Mouse (Mus musculus): ENCODE measurements at regions not wholly inside any gene's neighbourhood (a gene's known extent, or its start where the extent isn't known, plus 50 kb on each side); places are given as distances from the start of the nearest gene placed in this dataset.

DNA sequence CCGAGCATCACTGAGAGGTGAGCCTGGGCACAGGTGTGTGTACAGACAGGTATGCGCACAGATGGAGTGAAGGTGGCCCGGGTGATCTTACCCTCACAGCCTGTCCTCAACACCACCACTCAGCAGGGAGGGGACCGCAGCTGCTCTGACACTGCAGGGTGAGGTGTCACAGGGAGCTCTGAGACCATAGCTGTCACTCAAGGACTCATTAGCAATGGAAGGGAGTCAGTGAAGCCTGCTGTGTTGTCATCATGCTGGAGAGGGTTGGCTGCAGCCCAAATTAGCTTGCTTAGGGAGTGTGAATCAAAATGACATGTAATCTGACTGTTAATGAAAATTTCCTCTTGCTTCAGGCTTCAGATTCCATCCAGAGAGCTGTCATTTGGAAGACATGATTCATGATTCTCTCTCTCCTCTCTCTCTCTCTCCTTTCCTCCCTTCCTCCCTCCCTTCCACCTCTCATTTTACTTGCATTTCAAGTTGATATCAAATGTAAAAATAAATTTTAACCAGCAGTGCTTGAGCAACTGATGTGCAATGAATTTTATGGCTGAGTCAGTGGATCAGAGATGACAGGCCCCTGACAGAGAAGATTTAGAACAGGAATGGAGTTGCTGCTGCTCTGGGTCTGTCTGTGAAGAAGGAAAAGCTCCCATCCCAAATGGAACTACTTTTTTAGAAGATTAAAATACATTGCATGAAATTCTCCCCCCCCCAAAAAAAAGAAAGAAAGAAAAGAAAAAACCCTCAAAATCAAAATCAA lies 496.5 kb downstream of the Dcdc2c start:
- 37% methylated on average over 4 of the region's 4 CpGs for WGBS
- no peaks in the 10 kb centered on the region for H3K9me3 ChIP-seq (replicated peaks; ENCODE audit: control insufficient read depth, low read length)
- H3K27me3 ChIP-seq (ENCODE audit: control insufficient read depth, insufficient read depth, low read length) = no peaks in the 10 kb centered on the region
- no peak; the same call in 1 of the 2 replicates for ATAC-seq (replicated peaks; ENCODE audit: extremely low read depth, insufficient read depth, low FRiP score)
- no peak overlapping the region for H3K9ac ChIP-seq (ENCODE audit: low read length)
- H3K27ac ChIP-seq (ENCODE audit: low read length) = no peak overlapping the region
- no peaks in the 10 kb centered on the region for H3K36me3 ChIP-seq (ENCODE audit: control insufficient read depth, insufficient read depth)
- no peak overlapping the region for H3K4me3 ChIP-seq (ENCODE audit: low read length)
- H3K4me2 ChIP-seq (ENCODE audit: low read depth, low read length) = no peak overlapping the region
- H3K4me1 ChIP-seq (ENCODE audit: control insufficient read depth, insufficient read depth, low read length) = no peaks in the 10 kb centered on the region

DNA sequence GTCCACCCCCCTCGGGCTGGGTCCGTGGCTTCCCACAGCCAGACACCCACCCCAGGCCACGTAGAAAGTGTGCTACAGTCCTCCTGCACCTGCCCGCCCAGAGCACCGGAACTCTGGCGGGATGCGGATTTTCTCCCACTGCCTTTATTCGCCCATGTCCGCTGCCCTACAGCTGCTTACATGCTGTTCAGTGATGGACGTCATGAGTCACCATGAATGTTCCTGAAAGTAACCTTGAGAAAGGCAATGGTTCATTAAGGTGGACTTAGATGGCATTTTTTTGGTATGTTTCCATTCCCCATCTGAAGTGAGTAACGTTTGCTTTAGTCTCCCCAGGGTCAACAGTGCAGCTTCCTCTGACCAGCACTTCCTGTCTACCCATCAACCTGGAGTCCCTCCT lies 497.8 kb downstream of the Dcdc2c start:
- no peaks in the 10 kb centered on the region for H3K9me3 ChIP-seq (replicated peaks; ENCODE audit: control insufficient read depth, low read length)
- WGBS = 85% methylated on average over 11 of the region's 11 CpGs
- no peaks in the 10 kb centered on the region for H3K27me3 ChIP-seq (ENCODE audit: control insufficient read depth, insufficient read depth, low read length)
- H3K9ac ChIP-seq (ENCODE audit: low read length) = no peak overlapping the region
- no peak for ATAC-seq (replicated peaks; ENCODE audit: extremely low read depth, insufficient read depth, low FRiP score)
- no peak overlapping the region for H3K27ac ChIP-seq (ENCODE audit: low read length)
- no peaks in the 10 kb centered on the region for H3K36me3 ChIP-seq (ENCODE audit: control insufficient read depth, insufficient read depth)
- H3K4me1 ChIP-seq (ENCODE audit: control insufficient read depth, insufficient read depth, low read length) = no peaks in the 10 kb centered on the region
- H3K4me2 ChIP-seq (ENCODE audit: low read depth, low read length) = no peak overlapping the region
- H3K4me3 ChIP-seq (ENCODE audit: low read length) = no peak overlapping the region

DNA sequence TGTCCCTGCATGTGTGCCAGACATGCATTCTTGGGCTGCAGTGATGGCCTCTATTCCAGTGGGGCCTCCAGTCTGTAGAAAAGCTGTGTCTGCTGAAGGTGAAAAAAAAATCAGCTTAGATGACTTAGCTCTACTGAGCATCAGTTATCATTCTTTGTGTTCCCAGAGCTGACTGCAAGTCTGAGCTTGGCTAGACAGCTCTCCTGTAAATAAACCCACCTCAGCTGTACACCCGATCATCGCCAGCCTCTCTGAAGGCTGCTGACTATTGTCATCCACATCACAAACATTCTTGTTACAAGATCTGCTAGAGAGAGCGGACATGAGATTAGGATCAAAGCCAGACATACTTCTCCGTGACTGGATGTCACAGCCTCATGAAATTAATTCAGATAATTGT lies 504.2 kb downstream of the Dcdc2c start:
- ATAC-seq (replicated peaks; ENCODE audit: extremely low read depth, insufficient read depth, low FRiP score) = no peak
- H3K27ac ChIP-seq (ENCODE audit: low read length) = no peak overlapping the region
- H3K36me3 ChIP-seq (ENCODE audit: control insufficient read depth, insufficient read depth) = no peaks in the 10 kb centered on the region
- H3K4me2 ChIP-seq (ENCODE audit: low read depth, low read length) = no peak overlapping the region
- 50% methylated on average over 4 of the region's 4 CpGs for WGBS
- no peaks in the 10 kb centered on the region for H3K4me1 ChIP-seq (ENCODE audit: control insufficient read depth, insufficient read depth, low read length)
- H3K9ac ChIP-seq (ENCODE audit: low read length) = no peak overlapping the region
- H3K4me3 ChIP-seq (ENCODE audit: low read length) = no peak overlapping the region
- no peaks in the 10 kb centered on the region for H3K27me3 ChIP-seq (ENCODE audit: control insufficient read depth, insufficient read depth, low read length)
- no peaks in the 10 kb centered on the region for H3K9me3 ChIP-seq (replicated peaks; ENCODE audit: control insufficient read depth, low read length)

DNA sequence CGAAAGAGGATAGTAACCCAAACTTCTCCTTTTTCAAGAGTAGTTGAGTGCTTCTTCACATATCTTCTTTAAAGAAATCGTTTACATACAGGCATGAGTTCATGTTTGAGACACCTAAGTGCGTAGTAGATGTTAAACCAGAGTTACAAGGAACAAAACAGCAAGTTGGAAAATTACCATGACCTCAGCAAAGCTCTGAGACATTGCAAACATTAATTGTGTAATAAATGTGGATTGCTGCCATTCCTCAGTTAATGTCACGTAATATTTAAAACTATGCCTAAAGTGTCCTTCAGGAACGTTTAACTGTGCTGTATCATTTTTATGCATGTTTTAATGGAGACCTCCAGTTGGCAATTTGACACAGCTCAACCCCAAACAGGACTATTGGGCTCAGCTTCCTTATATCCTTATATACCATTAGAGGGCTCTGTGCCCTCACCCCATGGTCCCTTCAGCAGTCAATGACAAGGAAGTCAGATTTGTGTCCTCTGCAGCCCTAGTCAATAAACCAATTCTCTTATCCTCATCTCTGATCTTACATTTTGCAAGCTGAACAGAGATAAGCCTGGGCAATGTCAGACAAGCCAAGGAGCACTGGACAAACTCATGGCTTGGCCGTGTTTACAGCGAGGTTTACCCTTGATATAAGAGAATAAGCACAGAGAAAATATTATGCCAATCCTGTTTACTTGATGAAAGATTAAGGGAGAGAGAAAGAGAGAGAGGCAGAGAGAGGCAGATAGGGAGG lies 513.9 kb downstream of the Dcdc2c start:
- no peak overlapping the region for H3K4me2 ChIP-seq (ENCODE audit: low read depth, low read length)
- H3K9ac ChIP-seq (ENCODE audit: low read length) = no peak overlapping the region
- no peak overlapping the region for H3K4me3 ChIP-seq (ENCODE audit: low read length)
- H3K36me3 ChIP-seq (ENCODE audit: control insufficient read depth, insufficient read depth) = no peaks in the 10 kb centered on the region
- no peaks in the 10 kb centered on the region for H3K9me3 ChIP-seq (replicated peaks; ENCODE audit: control insufficient read depth, low read length)
- no peak for ATAC-seq (replicated peaks; ENCODE audit: extremely low read depth, insufficient read depth, low FRiP score)
- H3K27me3 ChIP-seq (ENCODE audit: control insufficient read depth, insufficient read depth, low read length) = no peaks in the 10 kb centered on the region
- no peak overlapping the region for H3K27ac ChIP-seq (ENCODE audit: low read length)
- H3K4me1 ChIP-seq (ENCODE audit: control insufficient read depth, insufficient read depth, low read length) = no peaks in the 10 kb centered on the region
- 69% methylated on average over 7 of the region's 7 CpGs for WGBS

DNA sequence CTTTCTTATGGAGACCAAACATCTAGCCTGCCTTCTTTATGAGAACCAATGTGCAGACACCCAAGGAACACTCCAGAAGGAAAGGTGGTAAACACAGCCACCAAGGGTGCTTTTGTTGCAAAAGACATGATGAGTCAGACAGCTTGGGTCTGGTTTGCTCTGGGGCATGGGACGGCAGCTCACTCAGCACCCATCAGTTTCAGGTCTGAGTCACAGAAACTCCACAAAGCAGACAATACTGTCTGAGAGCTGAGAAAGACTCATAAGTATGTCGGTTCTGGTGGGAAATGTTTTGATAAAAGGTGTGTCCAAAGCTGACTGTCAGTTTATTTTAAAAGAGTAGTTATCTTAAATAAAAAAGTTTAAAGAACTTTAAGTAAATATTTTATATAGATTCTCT lies 553.0 kb downstream of the Dcdc2c start:
- no peak overlapping the region for H3K27ac ChIP-seq (ENCODE audit: low read length)
- H3K36me3 ChIP-seq (ENCODE audit: control insufficient read depth, insufficient read depth) = no peaks in the 10 kb centered on the region
- H3K9me3 ChIP-seq (replicated peaks; ENCODE audit: control insufficient read depth, low read length) = no peaks in the 10 kb centered on the region
- no peaks in the 10 kb centered on the region for H3K27me3 ChIP-seq (ENCODE audit: control insufficient read depth, insufficient read depth, low read length)
- no peak for ATAC-seq (replicated peaks; ENCODE audit: extremely low read depth, insufficient read depth, low FRiP score)
- H3K4me1 ChIP-seq (ENCODE audit: control insufficient read depth, insufficient read depth, low read length) = no peaks in the 10 kb centered on the region
- H3K4me2 ChIP-seq (ENCODE audit: low read depth, low read length) = no peak overlapping the region
- 54% methylated on average over 2 of the region's 2 CpGs for WGBS
- no peak overlapping the region for H3K9ac ChIP-seq (ENCODE audit: low read length)
- no peak overlapping the region for H3K4me3 ChIP-seq (ENCODE audit: low read length)

DNA sequence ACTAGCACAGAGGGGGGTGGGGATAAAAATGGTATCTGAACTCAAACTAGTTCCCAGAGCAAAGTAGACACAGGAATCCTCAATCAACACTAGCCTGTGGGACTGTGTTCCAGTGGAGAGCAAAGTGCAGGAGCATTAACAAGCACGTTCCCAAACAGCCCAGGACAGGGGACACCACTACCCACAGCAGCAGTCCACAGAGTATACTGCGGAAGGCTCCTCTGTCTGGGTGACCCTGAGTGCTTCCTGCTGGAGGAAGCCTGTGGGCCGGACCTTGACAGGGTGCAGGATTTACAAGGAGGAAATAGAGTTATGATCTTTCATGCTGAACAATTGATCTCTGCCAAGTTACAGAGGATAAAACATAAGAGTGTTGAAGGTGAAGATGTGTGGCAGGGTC lies 560.0 kb downstream of the Dcdc2c start:
- Histone ChIP-seq H3K27ac (ENCODE audit: low read length) (no peak overlapping the region), H3K27me3 (ENCODE audit: control insufficient read depth, insufficient read depth, low read length) (no peaks in the 10 kb centered on the region), H3K9me3 (replicated peaks; ENCODE audit: control insufficient read depth, low read length) (no peaks in the 10 kb centered on the region), H3K4me1 (ENCODE audit: control insufficient read depth, insufficient read depth, low read length) (no peaks in the 10 kb centered on the region; the same call in 1 of the 2 replicates), H3K4me3 (ENCODE audit: low read length) (no peak overlapping the region), H3K9ac (ENCODE audit: low read length) (no peak overlapping the region), H3K36me3 (ENCODE audit: control insufficient read depth, insufficient read depth) (no peaks in the 10 kb centered on the region), H3K4me2 (ENCODE audit: low read depth, low read length) (no peak overlapping the region)
- no peak for ATAC-seq (replicated peaks; ENCODE audit: extremely low read depth, insufficient read depth, low FRiP score)
- 44% methylated on average over 3 of the region's 3 CpGs for WGBS

DNA sequence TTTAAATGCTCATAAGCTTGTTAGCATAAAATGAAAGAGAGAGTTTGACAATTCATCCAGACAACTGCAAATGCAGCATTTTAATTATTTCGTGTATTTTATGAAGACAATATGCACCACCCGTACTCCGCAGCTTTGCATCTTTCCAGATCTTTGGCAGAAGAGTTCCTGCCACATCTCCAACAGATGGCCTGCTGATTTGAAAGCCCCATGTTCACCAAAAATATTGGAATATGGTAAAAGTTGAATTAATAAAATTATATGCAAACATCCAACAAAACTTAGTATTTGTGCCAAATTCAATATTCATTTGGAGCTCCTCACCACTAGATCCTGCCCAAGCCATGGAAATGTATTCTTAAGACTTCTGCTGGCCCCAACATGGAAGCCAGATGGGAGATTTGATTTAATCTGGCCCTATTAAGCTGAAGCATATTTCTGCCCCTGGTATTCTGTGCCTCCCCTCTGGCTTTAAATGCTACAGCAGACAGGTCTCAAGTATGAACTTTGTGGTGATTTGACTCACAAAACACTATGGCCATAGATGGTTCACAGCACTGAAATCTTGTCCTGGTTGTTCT lies 567.8 kb downstream of the Dcdc2c start:
- no peak overlapping the region for H3K4me2 ChIP-seq (ENCODE audit: low read depth, low read length)
- no peak for ATAC-seq (replicated peaks; ENCODE audit: extremely low read depth, insufficient read depth, low FRiP score)
- H3K9me3 ChIP-seq (replicated peaks; ENCODE audit: control insufficient read depth, low read length) = no peaks in the 10 kb centered on the region
- H3K4me1 ChIP-seq (ENCODE audit: control insufficient read depth, insufficient read depth, low read length) = no peaks in the 10 kb centered on the region
- H3K27ac ChIP-seq (ENCODE audit: low read length) = no peak overlapping the region
- no peak overlapping the region for H3K4me3 ChIP-seq (ENCODE audit: low read length)
- H3K36me3 ChIP-seq (ENCODE audit: control insufficient read depth, insufficient read depth) = no peaks in the 10 kb centered on the region
- H3K9ac ChIP-seq (ENCODE audit: low read length) = no peak overlapping the region
- 84% methylated on average over 3 of the region's 3 CpGs for WGBS
- no peaks in the 10 kb centered on the region for H3K27me3 ChIP-seq (ENCODE audit: control insufficient read depth, insufficient read depth, low read length)

DNA sequence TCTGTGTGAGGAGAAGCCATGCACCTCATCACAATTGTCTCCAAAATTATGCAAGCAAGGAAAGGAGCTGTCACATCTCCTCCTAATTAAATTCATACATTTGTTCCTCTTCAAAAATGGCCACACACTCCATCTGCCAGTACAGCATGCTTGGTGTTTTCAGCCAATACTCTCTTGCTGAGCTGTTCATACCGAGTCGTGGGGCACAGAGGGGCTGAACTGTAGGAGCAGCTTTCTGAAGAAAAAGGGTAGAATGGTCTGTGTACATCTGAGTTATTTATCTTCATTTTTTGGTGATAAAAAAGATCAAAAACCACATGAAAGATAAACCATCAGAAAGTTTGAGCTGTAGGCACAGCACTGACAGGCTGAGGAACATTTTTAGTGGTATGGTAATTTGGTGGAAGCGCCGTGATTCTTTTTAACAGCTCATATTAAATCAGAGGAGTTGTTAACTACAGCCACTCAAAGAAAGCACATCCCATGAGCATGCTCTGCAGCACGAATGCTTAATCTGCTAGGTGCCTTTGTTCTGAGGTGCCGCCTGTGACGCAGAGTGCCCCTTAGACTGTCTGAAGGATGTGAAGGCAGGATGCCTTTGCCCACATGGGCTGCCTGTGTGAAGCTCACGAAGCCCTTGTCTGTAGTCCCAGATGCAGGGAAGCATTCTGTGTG lies 573.8 kb downstream of the Dcdc2c start:
- Histone ChIP-seq H3K4me3 (ENCODE audit: low read length) (no peak overlapping the region), H3K36me3 (ENCODE audit: control insufficient read depth, insufficient read depth) (no peaks in the 10 kb centered on the region), H3K9me3 (replicated peaks; ENCODE audit: control insufficient read depth, low read length) (no peaks in the 10 kb centered on the region), H3K9ac (ENCODE audit: low read length) (no peak overlapping the region), H3K27ac (ENCODE audit: low read length) (no peak overlapping the region), H3K4me1 (ENCODE audit: control insufficient read depth, insufficient read depth, low read length) (no peaks in the 10 kb centered on the region), H3K4me2 (ENCODE audit: low read depth, low read length) (no peak overlapping the region), H3K27me3 (ENCODE audit: control insufficient read depth, insufficient read depth, low read length) (no peaks in the 10 kb centered on the region)
- no peak for ATAC-seq (replicated peaks; ENCODE audit: extremely low read depth, insufficient read depth, low FRiP score)
- WGBS = 63% methylated on average over 8 of the region's 8 CpGs

Data from heart, embryonic 16.5 days (tissue).